Mouse (Mus musculus): ENCODE measurements around the gene Mrgprb4. TPM values are rescaled to one million over a fixed set of nuclear protein-coding genes. Genes with fewer than 3 reads are reported as not detected.

Mrgprb4 gene
- total RNA-seq (2018; cell fraction: chromatin; rRNA removed), result not detected
- not detected for total RNA-seq (2018; cell fraction: cytosol; rRNA removed)
- not detected for total RNA-seq (2018; cell fraction: nucleus; rRNA removed)
- not detected in 3 replicates for polyA plus RNA-seq (2018)

- no peak within 1 kb of the TSS for H3K27ac ChIP-seq
- WGBS (ENCODE audit: missing documents), result 91% methylated on average over 3 of the region's 3 CpGs
- H3K36me3 ChIP-seq (ENCODE audit: inconsistent target), result no peaks in the 10 kb centered on the region
- no peak within 1 kb of the TSS for H3K4me3 ChIP-seq (ENCODE audit: inconsistent target)
- H3K79me2 ChIP-seq (ENCODE audit: inconsistent target), result no peaks in the 10 kb centered on the region
Measured at GRCm38 (mm10) chr7:48199188-48199587, at the start of gene Mrgprb4. Mrgprb4 (minus strand) TSS chr7:48199288.

- Histone ChIP-seq H3K27ac (no peak overlapping the region), H3K79me2 (ENCODE audit: inconsistent target) (no peaks in the 10 kb centered on the region), H3K36me3 (ENCODE audit: inconsistent target) (no peaks in the 10 kb centered on the region), H3K4me3 (ENCODE audit: inconsistent target) (no peak overlapping the region)
Measured at GRCm38 (mm10) chr7:48226114-48226513, 27.0 kb upstream of the Mrgprb4 start.

- H3K27ac ChIP-seq, result no peak overlapping the region
- WGBS (ENCODE audit: missing documents), result 70% methylated on average over 5 of the region's 5 CpGs
- no peak overlapping the region for H3K4me3 ChIP-seq (ENCODE audit: inconsistent target)
- H3K79me2 ChIP-seq (ENCODE audit: inconsistent target), result no peaks in the 10 kb centered on the region
- H3K36me3 ChIP-seq (ENCODE audit: inconsistent target), result no peaks in the 10 kb centered on the region
Measured at GRCm38 (mm10) chr7:48225065-48225464, 26.0 kb upstream of the Mrgprb4 start.

GRCm38 (mm10) chr7:48168919-48169318, 30.2 kb downstream of the Mrgprb4 start, which contains the start of gene Mrgprb5:
Mrgprb5 (minus strand) TSS chr7:48169019.
- Histone ChIP-seq H3K79me2 (ENCODE audit: inconsistent target) (no peaks in the 10 kb centered on the region), H3K36me3 (ENCODE audit: inconsistent target) (no peaks in the 10 kb centered on the region)
- 70% methylated on average over 2 of the region's 2 CpGs for WGBS (ENCODE audit: missing documents)

GRCm38 (mm10) chr7:48167471-48167870, 31.6 kb downstream of the Mrgprb4 start:
- Histone ChIP-seq H3K27ac (no peak overlapping the region), H3K79me2 (ENCODE audit: inconsistent target) (no peaks in the 10 kb centered on the region), H3K36me3 (ENCODE audit: inconsistent target) (no peaks in the 10 kb centered on the region), H3K4me3 (ENCODE audit: inconsistent target) (no peak overlapping the region)
- WGBS (ENCODE audit: missing documents), result 94% methylated on average over 2 of the region's 2 CpGs

More at GRCm38 (mm10) chr7:48168919-48169318, 30.2 kb downstream of the Mrgprb4 start, which contains the start of gene Mrgprb5:
- H3K27ac ChIP-seq, result no peak within 1 kb of the TSS
- no peak within 1 kb of the TSS for H3K4me3 ChIP-seq (ENCODE audit: inconsistent target)

Other genes starting within 250 kb of the Mrgprb4 start
- gene Mrgpra4, start 217.2 kb downstream of the Mrgprb4 start, polyA plus RNA-seq (2018), result not detected in 3 replicates
- gene Mrgprx1, start 171.7 kb downstream of the Mrgprb4 start, polyA plus RNA-seq (2018), result not detected in 3 replicates
- not detected in 3 replicates for gene Mrgprb5, start 30.3 kb downstream of the Mrgprb4 start, polyA plus RNA-seq (2018)
- not detected in 3 replicates for gene Mrgprb8, start 189.2 kb upstream of the Mrgprb4 start, polyA plus RNA-seq (2018)

Measured in macrophage (primary cell).